Mouse (Mus musculus): Measurements from ENCODE around the gene Qrfp. TPM values are rescaled to one million over a fixed set of nuclear protein-coding genes. Genes with fewer than 3 reads are reported as not detected.

Gene Qrfp
- total and polyA plus RNA-seq, 2 experiments from 2014 or later: 0.20 TPM; not detected in 1

DNA sequence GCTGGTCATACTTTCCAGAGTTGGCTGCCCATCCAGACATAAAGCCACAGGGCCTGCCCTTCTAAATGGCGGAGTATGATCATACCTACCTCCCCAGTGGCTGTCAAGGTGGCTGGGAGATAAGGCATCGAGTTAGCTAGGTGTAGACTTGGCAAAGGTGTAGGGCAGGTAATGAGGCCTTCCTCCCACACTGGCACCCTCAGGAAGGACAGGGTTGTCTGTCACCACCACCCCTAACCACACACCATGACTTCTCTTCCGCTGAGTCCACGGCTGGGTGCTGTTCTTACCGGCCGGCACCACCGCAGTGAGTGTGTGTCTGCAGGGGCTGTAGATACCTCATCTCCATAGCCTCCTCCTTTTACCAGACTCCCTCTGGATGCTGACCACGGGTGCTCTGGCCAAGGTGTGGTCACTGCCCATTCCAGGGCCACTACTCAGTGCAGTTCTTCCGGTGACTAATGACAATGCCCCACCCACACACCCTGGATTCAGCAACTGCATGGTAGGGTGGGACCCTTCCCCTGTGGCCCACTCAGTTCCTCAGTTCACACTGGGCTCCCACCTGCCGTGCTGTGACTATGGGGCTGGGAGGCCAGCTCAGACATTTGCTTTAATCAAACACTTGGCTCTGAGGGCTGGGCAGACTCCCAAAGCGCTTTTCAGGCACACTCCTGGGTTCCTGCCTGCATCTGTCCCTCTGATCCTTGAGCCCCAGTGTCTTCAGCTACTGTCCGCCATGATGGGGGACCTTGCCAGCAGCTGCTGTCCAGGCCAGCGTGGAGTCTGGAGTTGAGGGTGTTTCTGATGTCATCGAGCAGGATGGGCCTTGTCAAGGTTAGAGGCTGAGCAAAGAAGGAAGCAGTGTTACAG lies 942 bp upstream of the Qrfp start:
- Histone ChIP-seq H3K9me3 (ENCODE audit: low read length) (no peaks in the 10 kb centered on the region), H3K4me2 (ENCODE audit: low read depth, low read length, poor library complexity, severe bottlenecking) (no peak overlapping the region), H3K27me3 (ENCODE audit: insufficient read depth, low read length) (no peaks in the 10 kb centered on the region), H3K4me3 (ENCODE audit: low read depth, low read length) (no peak overlapping the region), H3K27ac (ENCODE audit: low read depth, low read length) (no peak overlapping the region), H3K9ac (replicated peaks; ENCODE audit: low read length, poor library complexity, severe bottlenecking) (no peak overlapping the region), H3K36me3 (ENCODE audit: insufficient read depth, low read length) (no peaks in the 10 kb centered on the region), H3K4me1 (ENCODE audit: insufficient read depth, low read length) (peaks cover 33% of the 10 kb centered on the region)
- WGBS: 88% methylated on average over 14 of the region's 14 CpGs
- ATAC-seq (ENCODE audit: low FRiP score): no peak
- no peak for DNase-seq (ENCODE audit: low spot score)
- TF ChIP-seq CTCF (IDR thresholded peaks at IDR 0.05): no peak

DNA sequence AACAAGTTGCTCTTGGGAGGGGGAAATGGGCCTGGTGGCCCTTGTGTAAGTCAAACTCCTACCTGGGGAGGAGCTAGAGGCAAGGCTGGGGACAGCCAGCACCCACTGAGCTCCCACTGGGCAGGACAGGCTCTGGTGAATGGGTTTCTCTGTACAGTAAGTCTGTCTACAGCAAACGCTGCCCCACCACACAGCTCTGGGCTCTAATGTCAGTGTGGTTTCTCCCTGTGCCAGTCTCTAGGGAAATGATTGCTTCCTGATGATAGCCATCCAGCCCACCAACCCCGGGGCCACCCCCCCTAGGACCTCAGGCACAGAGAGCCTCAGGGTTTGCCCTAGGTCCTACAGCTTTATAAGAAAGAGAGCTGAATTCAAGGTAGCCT lies 1.0 kb downstream of the Qrfp start:
- Histone ChIP-seq H3K36me3 (ENCODE audit: insufficient read depth, low read length) (0 out of 2 replicates have a peak, but pooled peaks cover 1% of the 10 kb centered on the region), H3K9me3 (ENCODE audit: low read length) (no peaks in the 10 kb centered on the region), H3K27ac (ENCODE audit: low read depth, low read length) (no peak overlapping the region), H3K4me2 (ENCODE audit: low read depth, low read length, poor library complexity, severe bottlenecking) (no peak overlapping the region), H3K9ac (replicated peaks; ENCODE audit: low read length, poor library complexity, severe bottlenecking) (no peak overlapping the region), H3K27me3 (ENCODE audit: insufficient read depth, low read length) (no peaks in the 10 kb centered on the region), H3K4me3 (ENCODE audit: low read depth, low read length) (no peak overlapping the region), H3K4me1 (ENCODE audit: insufficient read depth, low read length) (peaks cover 35% of the 10 kb centered on the region)
- DNase-seq (ENCODE audit: low spot score): no peak
- WGBS: 43% methylated on average over 2 of the region's 2 CpGs
- no peak for ATAC-seq (ENCODE audit: low FRiP score)
- TF ChIP-seq CTCF (IDR thresholded peaks at IDR 0.05): 0 out of 2 replicates have a peak, but pooled peaks have one; percentile 4

DNA sequence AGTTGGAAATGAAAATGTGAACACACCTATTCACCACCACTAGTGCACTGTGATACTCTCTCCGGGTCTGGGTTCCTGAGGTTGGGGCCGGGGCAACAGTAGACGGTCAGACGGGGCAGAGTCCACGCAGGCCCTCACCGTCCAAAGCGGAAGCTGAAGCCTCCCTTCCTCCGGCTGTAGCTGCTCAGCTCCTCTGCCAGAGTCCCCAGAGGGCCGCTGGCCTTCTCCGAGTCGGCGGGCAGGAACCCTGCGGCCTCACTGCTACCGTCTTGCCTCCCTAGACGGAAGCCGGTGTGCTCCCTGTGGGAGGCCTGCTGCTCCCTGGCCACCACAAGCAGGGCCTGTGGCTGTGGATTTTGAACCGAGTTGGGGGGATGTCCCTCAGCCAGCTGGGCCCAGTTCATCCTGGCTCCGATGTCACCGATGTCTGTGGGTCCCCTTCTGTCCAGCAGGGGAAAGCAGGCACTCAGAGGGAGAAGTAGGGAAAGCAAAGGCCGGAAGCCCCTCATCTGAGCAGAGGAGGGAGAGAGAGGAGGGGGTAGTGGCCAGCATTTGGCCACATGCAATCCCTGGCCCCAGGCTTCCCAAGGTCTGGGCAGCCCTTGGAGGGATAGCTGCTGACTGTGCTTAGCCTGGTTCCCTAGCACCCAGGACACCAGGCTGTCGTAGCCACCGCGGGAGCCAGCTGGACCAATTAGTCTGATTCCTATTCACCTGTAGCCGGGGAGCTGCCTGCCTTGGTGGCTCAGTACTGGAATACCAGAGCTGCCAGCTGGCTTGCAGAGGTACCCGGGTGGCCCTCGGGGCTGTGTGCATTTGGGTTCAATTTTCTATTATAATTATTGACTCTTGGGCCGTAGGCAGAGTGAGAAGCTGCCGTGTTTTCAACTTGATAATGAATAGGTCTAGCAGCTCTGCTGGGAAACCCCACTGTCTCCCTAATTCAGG lies 1.7 kb downstream of the Qrfp start:
- Histone ChIP-seq H3K4me1 (ENCODE audit: insufficient read depth, low read length) (peaks cover 35% of the 10 kb centered on the region), H3K27ac (ENCODE audit: low read depth, low read length) (no peak overlapping the region), H3K36me3 (ENCODE audit: insufficient read depth, low read length) (0 out of 2 replicates have a peak, but pooled peaks cover 7% of the 10 kb centered on the region), H3K4me2 (ENCODE audit: low read depth, low read length, poor library complexity, severe bottlenecking) (no peak overlapping the region), H3K4me3 (ENCODE audit: low read depth, low read length) (no peak overlapping the region), H3K9ac (replicated peaks; ENCODE audit: low read length, poor library complexity, severe bottlenecking) (0 out of 2 replicates have a peak overlapping the region, but pooled peaks have one; percentile 8), H3K9me3 (ENCODE audit: low read length) (no peaks in the 10 kb centered on the region), H3K27me3 (ENCODE audit: insufficient read depth, low read length) (no peaks in the 10 kb centered on the region)
- peak; percentile 52 for TF ChIP-seq CTCF (IDR thresholded peaks at IDR 0.05)
- 32% methylated on average over 28 of the region's 28 CpGs for WGBS
- no peak for ATAC-seq (ENCODE audit: low FRiP score)
- DNase-seq (ENCODE audit: low spot score): peak; percentile 47

DNA sequence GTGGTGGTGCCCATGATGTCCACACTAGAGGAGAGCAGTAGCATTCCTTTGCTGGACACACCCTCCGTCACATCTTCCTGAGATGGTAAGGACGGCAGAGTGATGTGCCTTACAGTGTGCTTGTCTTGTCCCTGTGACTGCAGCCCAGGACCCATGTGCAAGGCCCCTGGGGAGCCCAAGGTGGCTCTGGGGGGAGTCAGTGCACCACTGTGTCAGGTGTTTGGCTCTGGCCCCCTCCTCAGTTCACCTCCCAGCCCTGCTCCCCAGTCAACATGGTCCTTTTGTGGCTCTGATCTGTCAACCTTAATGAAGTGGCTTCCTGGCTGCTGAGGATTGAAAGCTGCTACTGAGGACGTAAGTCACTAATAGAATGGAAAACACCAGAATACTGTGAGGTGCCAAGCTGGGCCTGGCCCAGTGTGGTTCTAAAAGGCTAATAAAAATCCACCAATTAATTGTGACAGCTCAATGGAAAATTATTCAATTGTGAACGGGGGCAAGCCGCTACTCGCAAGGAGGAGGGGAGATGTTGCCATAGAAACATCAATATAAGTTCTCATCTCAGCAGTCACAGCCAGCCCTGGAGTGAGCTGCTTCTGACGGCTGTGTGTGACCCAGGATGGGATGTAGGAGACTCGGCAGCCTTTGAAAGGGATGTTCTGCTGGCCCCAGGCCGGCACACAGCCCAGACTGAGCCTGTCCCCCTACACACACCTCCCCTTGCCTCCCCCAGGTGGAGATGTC lies 3.6 kb downstream of the Qrfp start:
- Histone ChIP-seq H3K36me3 (ENCODE audit: insufficient read depth, low read length) (peaks cover 10% of the 10 kb centered on the region), H3K4me3 (ENCODE audit: low read depth, low read length) (no peak overlapping the region), H3K4me2 (ENCODE audit: low read depth, low read length, poor library complexity, severe bottlenecking) (no peak overlapping the region), H3K9ac (replicated peaks; ENCODE audit: low read length, poor library complexity, severe bottlenecking) (peak overlapping the region; percentile 33; the same call in 1 of the 2 replicates), H3K4me1 (ENCODE audit: insufficient read depth, low read length) (peaks cover 35% of the 10 kb centered on the region), H3K27ac (ENCODE audit: low read depth, low read length) (peak overlapping the region; percentile 75), H3K9me3 (ENCODE audit: low read length) (no peaks in the 10 kb centered on the region), H3K27me3 (ENCODE audit: insufficient read depth, low read length) (no peaks in the 10 kb centered on the region)
- no peak; the same call in 1 of the 2 replicates for TF ChIP-seq CTCF (IDR thresholded peaks at IDR 0.05)
- WGBS: 15% methylated on average over 9 of the region's 9 CpGs
- ATAC-seq (ENCODE audit: low FRiP score) (peak; percentile 21; the same call in 1 of the 2 replicates), DNase-seq (ENCODE audit: low spot score) (peak; percentile 59)

DNA sequence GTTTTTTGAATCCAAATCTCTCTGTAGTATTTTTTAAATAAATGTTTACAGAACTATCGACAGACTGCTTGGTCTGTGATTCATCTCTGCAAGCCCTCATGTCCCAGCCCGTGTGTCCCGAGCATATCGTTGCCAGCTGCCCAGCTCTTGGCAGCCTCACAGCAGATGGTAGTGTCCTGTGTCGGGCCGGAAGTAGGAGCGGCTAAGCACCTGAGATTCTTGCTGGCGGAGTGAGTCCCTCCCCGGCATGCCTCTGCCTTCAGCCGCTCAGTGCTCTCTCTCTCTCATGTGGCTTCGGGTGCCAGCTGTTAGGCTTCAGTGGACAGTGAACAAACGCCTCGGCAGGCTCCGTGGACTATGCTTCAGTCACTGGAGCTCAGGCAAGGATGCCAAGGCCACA lies 6.9 kb downstream of the Qrfp start:
- DNase-seq (ENCODE audit: low spot score) (no peak), ATAC-seq (ENCODE audit: low FRiP score) (no peak)
- Histone ChIP-seq H3K4me3 (ENCODE audit: low read depth, low read length) (no peak overlapping the region), H3K36me3 (ENCODE audit: insufficient read depth, low read length) (peaks cover 41% of the 10 kb centered on the region), H3K9me3 (ENCODE audit: low read length) (no peaks in the 10 kb centered on the region), H3K9ac (replicated peaks; ENCODE audit: low read length, poor library complexity, severe bottlenecking) (no peak overlapping the region), H3K4me1 (ENCODE audit: insufficient read depth, low read length) (peaks cover 14% of the 10 kb centered on the region), H3K27me3 (ENCODE audit: insufficient read depth, low read length) (no peaks in the 10 kb centered on the region), H3K4me2 (ENCODE audit: low read depth, low read length, poor library complexity, severe bottlenecking) (no peak overlapping the region), H3K27ac (ENCODE audit: low read depth, low read length) (no peak overlapping the region)
- WGBS: 88% methylated on average over 14 of the region's 14 CpGs
- TF ChIP-seq CTCF (IDR thresholded peaks at IDR 0.05): no peak
